Mouse (Mus musculus) heart, postnatal 36 days (tissue): ENCODE measurements around the gene Rpl23a. TPM values are rescaled to one million over a fixed set of nuclear protein-coding genes. Genes with fewer than 3 reads are reported as not detected.
"Not testable (repeated sequence)": the region's sequence is repeated elsewhere in the genome, so short reads cannot be mapped to it uniquely, and the experiment has no call there.

ENCODE experiments used
- DNase-seq, 2 experiments: peaks; one replicate each; pipeline ENCODE4 v3.0.0; 2021 to 2022
- intact Hi-C: fragments of 180-260 bp; cut with DNase I; formaldehyde crosslinking; loops from one replicate; pipeline ENCODE4 v1.15.1; 2025
- microRNA-seq, 2 experiments: library from miRNA; unstranded; fragments of <30 nt; microRNA quantifications; one replicate each; pipeline ENCODE4 v1.2.0; 2021; ENCODE audit warnings: borderline number of aligned reads in 2 of 2
- total RNA-seq, 2 experiments: library from RNA; stranded (reverse); gene quantifications; 2 replicates each; pipeline ENCODE4 v1.2.3; 2021

Gene Rpl23a
- total RNA-seq, 2 experiments from 2014 or later: 805 to 853 TPM

DNA sequence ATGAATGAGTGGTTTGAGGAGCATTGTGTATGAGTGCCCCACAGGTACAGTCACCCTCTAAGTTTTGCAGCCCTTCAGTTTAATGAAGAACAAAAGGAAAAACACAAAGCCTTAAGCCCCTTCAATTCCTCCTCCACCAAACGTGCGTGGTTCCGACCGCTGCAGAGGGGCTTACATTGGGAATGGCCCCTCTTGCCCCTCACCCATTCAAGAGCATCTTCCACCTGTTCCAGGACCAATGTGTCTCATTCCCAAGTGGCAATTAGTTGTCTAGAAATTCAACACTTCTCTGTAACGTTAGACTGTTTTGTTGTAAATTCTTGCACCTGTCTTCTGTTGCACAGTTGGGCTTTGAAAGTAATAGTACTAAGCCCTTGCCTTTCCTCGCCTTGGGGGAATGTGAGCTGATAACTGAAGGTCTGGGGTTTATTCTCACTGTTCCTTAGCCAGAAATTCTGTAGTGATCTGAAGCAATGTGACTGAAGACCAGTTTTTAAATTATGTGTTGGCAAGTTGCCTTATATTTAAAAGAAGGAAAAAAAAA, 27.2 kb downstream of the Rpl23a start:
- DNase-seq: no peak
- intact Hi-C loops: loop anchor here (5.0 kb wide), 1 partner anchor 54 kb away; no protein-coding TSS in a partner anchor

DNA sequence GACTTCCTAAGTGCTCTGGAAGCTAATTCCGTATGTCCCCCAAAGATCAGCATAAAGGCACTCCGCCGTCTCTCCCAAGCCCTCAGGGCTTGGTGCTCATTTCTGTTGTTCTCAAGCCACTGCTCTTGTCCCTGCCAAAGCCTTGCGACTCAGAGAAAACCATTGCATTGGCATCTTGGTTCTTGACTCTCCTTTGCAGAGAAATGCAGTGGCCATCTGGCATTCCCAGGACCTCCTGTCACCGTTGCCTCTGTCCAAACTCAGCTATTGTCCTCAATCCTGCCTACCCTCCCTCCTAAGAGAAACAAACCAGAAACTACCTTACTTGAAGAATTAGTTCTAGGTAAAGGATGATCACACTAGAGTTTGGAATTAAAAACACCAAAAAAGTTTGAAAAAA, 27.7 kb downstream of the Rpl23a start:
- no peak for DNase-seq
- intact Hi-C loops: loop anchor here (5.0 kb wide), 1 partner anchor 53 kb away; no protein-coding TSS in a partner anchor

DNA sequence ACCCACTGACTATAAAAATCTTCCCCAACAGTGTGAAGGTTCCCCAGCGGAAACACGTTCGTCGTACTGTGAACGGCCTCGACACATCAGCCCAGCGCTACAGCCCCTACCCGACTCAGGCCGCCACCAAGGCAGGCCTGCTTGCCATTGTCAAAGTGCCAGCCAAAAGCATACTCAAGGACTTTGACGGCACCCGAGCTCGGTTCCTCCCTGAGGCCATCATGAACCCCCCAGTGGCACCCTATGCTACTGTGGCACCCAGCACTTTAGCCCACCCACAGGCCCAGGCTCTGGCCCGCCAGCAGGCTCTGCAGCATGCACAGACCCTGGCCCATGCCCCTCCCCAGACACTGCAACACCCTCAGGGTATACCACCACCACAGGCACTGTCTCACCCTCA, 29.6 kb downstream of the Rpl23a start:
- DNase-seq: no peak
- intact Hi-C loops: no loop called here

- peak; percentile 70 to 71 for DNase-seq
- intact Hi-C loops: no loop called here
Measured at GRCm38 (mm10) chr11:78152299-78153231, 30.8 kb downstream of the Rpl23a start.

DNA sequence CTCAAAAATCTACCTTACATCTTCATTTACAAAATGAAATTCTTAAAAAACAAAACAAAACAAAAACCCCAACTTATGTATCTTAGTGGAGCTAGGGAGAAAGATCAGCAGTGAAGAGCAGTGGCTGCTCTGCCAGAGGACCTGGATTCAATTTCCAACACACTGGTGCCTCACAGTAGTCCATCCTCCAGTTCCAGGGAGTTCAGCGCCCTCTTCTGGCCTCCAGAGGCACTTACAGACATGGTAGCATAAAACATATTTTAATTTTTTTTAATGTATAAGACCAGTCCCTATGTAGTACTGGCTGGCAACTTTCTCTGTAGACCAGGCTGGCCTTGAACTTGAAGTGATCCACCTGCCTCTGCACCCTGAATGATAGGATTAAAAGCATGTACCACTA, 32.2 kb downstream of the Rpl23a start:
- DNase-seq: peak in 1 of 2 experiments; percentile 31
- intact Hi-C loops: no loop called here

- intact Hi-C loops: no loop called here
- DNase-seq: no peak
Measured at GRCm38 (mm10) chr11:78146707-78147543, 36.5 kb downstream of the Rpl23a start.

DNA sequence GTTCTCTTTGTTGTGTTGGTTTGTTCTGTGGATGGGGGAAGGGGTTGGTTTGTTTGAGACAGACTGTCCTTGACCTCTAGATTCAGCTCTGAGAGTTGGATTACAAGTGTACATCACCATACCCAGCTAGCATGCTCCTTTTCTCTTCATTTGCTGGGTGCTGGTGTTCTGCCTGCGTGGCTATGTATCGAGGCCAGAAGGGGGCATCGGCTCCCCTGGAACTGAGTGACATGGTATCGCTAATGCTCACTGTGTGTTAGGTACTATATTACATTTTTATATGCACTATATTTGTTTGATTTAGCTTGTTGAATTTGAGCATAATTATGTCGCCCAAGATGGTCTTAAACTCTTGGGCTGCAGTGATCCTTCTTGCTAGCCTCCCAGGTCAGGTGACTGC, 37.2 kb downstream of the Rpl23a start:
- intact Hi-C loops: no loop called here
- DNase-seq: no peak

- no peak for DNase-seq
- intact Hi-C loops: no loop called here
Measured at GRCm38 (mm10) chr11:78143520-78143919, 39.9 kb downstream of the Rpl23a start.

DNA sequence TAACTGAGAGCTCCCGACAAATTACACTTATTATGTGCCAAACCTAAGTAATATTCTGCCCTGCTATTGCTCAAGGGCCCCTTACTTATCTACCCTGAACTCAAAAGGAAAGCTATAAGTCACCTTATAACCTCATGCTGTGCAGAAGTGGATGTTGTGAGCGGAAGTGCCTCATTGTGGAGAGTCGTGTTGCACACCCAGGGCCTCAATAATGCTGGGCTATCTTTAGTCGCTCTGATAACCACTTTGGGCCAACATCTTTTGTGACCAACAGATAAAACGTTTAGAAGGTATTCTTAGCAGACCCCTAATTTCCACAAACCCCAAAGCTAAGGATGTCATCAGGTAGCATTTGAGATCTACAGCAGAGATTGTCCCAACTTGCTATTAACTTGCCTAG, 42.7 kb downstream of the Rpl23a start:
- no peak for DNase-seq
- intact Hi-C loops: no loop called here

DNA sequence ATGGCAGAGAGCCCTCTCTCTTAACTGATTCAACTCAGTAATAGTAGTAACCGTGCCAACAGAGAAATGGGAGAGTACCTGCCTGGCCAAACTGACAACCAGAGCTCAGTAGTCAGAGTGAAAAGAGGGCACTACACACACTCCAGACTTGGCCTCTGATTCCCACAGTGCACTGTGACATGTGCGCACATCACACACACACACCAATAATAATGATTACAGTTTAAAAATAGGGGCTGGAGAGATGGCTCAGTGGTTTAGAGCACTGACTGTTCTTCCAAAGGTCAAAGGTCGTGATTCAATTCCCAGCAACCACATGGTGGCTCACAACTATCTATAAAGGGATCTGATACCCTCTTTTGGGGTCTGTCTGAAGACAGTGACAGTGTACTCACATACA, 45.4 kb downstream of the Rpl23a start:
- intact Hi-C loops: loop anchor here (5.0 kb wide), 1 partner anchor 36 kb away; no protein-coding TSS in a partner anchor

GRCm38 (mm10) chr11:78137584-78137983, 45.8 kb downstream of the Rpl23a start:
- DNase-seq: no peak
- intact Hi-C loops: loop anchor here (5.0 kb wide), 1 partner anchor 35 kb away; no protein-coding TSS in a partner anchor

More for the DNA sequence above, 45.4 kb downstream of the Rpl23a start:
- no peak for DNase-seq

DNA sequence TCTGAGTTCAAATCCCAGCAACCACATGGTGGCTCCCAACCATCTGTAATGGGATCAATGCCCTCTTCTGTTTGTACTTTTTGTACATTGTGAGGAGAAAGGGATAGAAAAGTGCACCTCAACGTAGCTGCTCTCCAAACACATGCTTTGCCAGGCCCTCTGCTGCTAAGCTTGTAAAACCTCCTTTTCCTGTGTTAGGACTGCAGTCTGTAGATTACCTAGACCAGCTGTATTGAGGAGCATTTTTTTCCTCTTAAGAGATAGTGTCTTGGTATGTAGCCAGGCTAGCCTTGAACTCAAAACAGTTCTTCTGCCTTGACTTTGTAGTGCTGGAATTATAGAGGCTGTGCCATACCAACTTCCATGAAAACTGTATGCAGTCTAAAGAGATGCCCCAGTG, 47.3 kb downstream of the Rpl23a start:
- intact Hi-C loops: loop anchor here (5.0 kb wide), 1 partner anchor 34 kb away; no protein-coding TSS in a partner anchor

DNA sequence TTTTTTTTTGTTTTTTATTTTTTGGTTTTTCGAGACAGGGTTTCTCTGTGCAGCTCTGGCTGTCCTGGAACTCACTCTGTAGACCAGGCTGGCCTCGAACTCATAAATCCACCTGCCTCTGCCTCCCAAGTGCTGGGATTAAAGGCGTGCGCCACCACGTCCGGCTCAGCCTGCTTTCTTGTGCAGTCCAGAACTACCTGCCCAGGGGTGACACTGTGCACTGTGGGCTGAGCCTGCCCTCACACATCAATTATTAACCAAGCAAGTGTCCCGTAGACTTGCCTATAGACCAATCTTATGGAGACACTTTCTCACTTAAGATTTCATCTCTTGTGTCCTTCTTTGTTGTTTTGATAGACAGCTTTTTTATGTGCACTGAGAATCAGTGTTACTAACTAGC, 48.1 kb downstream of the Rpl23a start:
- intact Hi-C loops: loop anchor here (5.0 kb wide), 1 partner anchor 33 kb away; no protein-coding TSS in a partner anchor
- DNase-seq: not testable (repeated sequence)

More for the DNA sequence above, 47.3 kb downstream of the Rpl23a start:
- DNase-seq: no peak

DNA sequence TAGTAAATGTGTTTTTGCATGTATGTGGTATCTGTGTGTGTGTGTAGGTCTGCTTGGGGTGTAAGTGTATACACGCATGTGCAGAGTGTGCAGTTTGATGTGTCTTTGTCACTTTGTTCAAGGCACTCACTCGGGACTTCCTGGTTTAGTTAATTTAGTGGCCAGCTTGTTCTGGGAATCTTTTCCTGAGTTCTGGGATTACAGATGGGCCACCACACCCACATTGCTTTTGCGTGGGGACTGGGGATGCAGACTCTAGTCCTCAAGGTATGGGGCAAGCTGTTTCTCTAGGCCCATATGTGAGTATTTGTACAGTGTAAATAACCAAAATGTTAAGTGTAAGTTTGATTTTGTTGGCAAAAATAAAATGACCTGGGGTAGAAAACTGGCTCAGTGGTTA, 49.0 kb downstream of the Rpl23a start:
- intact Hi-C loops: no loop called here

GRCm38 (mm10) chr11:78133915-78134314, 49.5 kb downstream of the Rpl23a start:
- intact Hi-C loops: no loop called here
- no peak for DNase-seq

More for the DNA sequence above, 49.0 kb downstream of the Rpl23a start:
- no peak for DNase-seq

Small RNA genes within 50 kb of the gene (microRNA-seq; reads per million reads assigned to microRNA genes)
- 2.9 to 3.4 reads per million in 2 experiments for gene Mir7653

Other genes starting within 250 kb of the Rpl23a start
- 10 to 100 TPM; 23.2 to 31.5 TPM for gene Phf12, start 200.8 kb downstream of the Rpl23a start, total RNA-seq
- gene Dhrs13, start 151.3 kb downstream of the Rpl23a start, total RNA-seq: 1 to 10 TPM; 3.9 to 5.0 TPM
- gene Flot2, start 145.7 kb downstream of the Rpl23a start, total RNA-seq: 10 to 100 TPM; 63.5 to 64.3 TPM
- gene Eral1, start 103.2 kb downstream of the Rpl23a start, total RNA-seq: 10 to 100 TPM; 26.2 to 28.4 TPM
- gene Fam222b, start 88.9 kb downstream of the Rpl23a start, total RNA-seq: 10 to 100 TPM; 11.7 to 12.3 TPM
- 1 to 10 TPM; 6.1 to 7.0 TPM for gene Traf4, start 18.0 kb downstream of the Rpl23a start, total RNA-seq
- 1 to 10 TPM; 2.2 to 3.4 TPM for gene Nek8, start 6.9 kb downstream of the Rpl23a start, total RNA-seq
- gene Tlcd1, start 6.9 kb downstream of the Rpl23a start, total RNA-seq: 1 to 10 TPM; 6.1 to 7.5 TPM
- gene Rab34, start 4.8 kb upstream of the Rpl23a start, total RNA-seq: 10 to 100 TPM in 1 of 2 experiments, 1 to 10 TPM in 1; 10.0 to 13.2 TPM
- gene Proca1, start 9.8 kb upstream of the Rpl23a start, total RNA-seq: under 1 TPM; 0.50 to 0.70 TPM
- 10 to 100 TPM; 47.4 to 47.7 TPM for gene Sdf2, start 62.2 kb upstream of the Rpl23a start, total RNA-seq
- 10 to 100 TPM; 28.4 to 29.6 TPM for gene Supt6, start 62.4 kb upstream of the Rpl23a start, total RNA-seq
- 100 to 1,000 TPM; 187 to 210 TPM for gene 2610507B11Rik, start 78.2 kb upstream of the Rpl23a start, total RNA-seq
- gene BC030499, start 107.3 kb upstream of the Rpl23a start, total RNA-seq: under 1 TPM; 0.50 to 0.62 TPM
- under 1 TPM; 0.54 to 0.58 TPM for gene Spag5, start 117.9 kb upstream of the Rpl23a start, total RNA-seq
- 1 to 10 TPM in 1 of 2 experiments, under 1 TPM in 1; 0.68 to 1.6 TPM for gene Aldoc, start 139.4 kb upstream of the Rpl23a start, total RNA-seq
- gene Pigs, start 144.8 kb upstream of the Rpl23a start, total RNA-seq: 10 to 100 TPM; 22.7 to 24.1 TPM
- 1 to 10 TPM; 5.3 to 6.2 TPM for gene Unc119, start 159.9 kb upstream of the Rpl23a start, total RNA-seq
- not detected for gene Foxn1, start 203.0 kb upstream of the Rpl23a start, total RNA-seq
- not detected for gene Slc13a2, start 238.6 kb upstream of the Rpl23a start, total RNA-seq